Mouse (Mus musculus) G1E-ER4 (cell line): ENCODE measurements around the gene Lgals1. TPM values are rescaled to one million over a fixed set of nuclear protein-coding genes. Genes with fewer than 3 reads are reported as not detected.

Source experiments
- GATA1 ChIP-seq: IDR thresholded peaks from one replicate; pipeline ENCODE4 v1.8.0; 2012; ENCODE audit warnings: low read length, inconsistent platforms
- polyA plus RNA-seq: library from polyadenylated mRNA; stranded (reverse); fragments of >175 nt; gene quantifications from 2 replicates; pipeline ENCODE4 v1.2.3, GENCODE M21; 2012

The Lgals1 gene
- polyA plus RNA-seq, 1 experiment: 423 TPM

- no peak for TF ChIP-seq GATA1
These were observed 22.4 kb downstream of the Lgals1 start for GRCm38 (mm10) chr15:78948883-78949282.

GRCm38 (mm10) chr15:78955663-78956062 is 29.1 kb downstream of the Lgals1 start:
- TF ChIP-seq GATA1: no peak

- no peak for TF ChIP-seq GATA1
These were observed 29.8 kb downstream of the Lgals1 start for GRCm38 (mm10) chr15:78956351-78956750.

GRCm38 (mm10) chr15:78957021-78957420 is 30.5 kb downstream of the Lgals1 start:
- no peak for TF ChIP-seq GATA1

GRCm38 (mm10) chr15:78959537-78959936 is 33.0 kb downstream of the Lgals1 start:
- no peak for TF ChIP-seq GATA1

- no peak for TF ChIP-seq GATA1
These were observed 33.6 kb downstream of the Lgals1 start for GRCm38 (mm10) chr15:78960088-78960487.

GRCm38 (mm10) chr15:78962885-78963284 is 36.4 kb downstream of the Lgals1 start:
- no peak for TF ChIP-seq GATA1

GRCm38 (mm10) chr15:78971626-78972025 is 45.1 kb downstream of the Lgals1 start:
- TF ChIP-seq GATA1: no peak

- no peak for TF ChIP-seq GATA1
These were observed 47.4 kb downstream of the Lgals1 start for GRCm38 (mm10) chr15:78973950-78974349.

- no peak for TF ChIP-seq GATA1
These were observed 51.2 kb downstream of the Lgals1 start for GRCm38 (mm10) chr15:78977676-78978159.

- no peak for TF ChIP-seq GATA1
These were observed 52.4 kb downstream of the Lgals1 start for GRCm38 (mm10) chr15:78978875-78979274.

Other genes starting within 250 kb of the Lgals1 start
- not detected in 2 replicates for gene Elfn2, start 208.0 kb upstream of the Lgals1 start, polyA plus RNA-seq
- gene Mfng, start 153.2 kb upstream of the Lgals1 start, polyA plus RNA-seq: not detected in 2 replicates
- not detected in 2 replicates for gene Card10, start 123.7 kb upstream of the Lgals1 start, polyA plus RNA-seq
- not detected in 2 replicates for gene Cdc42ep1, start 84.1 kb upstream of the Lgals1 start, polyA plus RNA-seq
- gene Lgals2, start 71.2 kb upstream of the Lgals1 start, polyA plus RNA-seq: not detected in 2 replicates
- gene Gga1, start 49.5 kb upstream of the Lgals1 start, polyA plus RNA-seq: 154 and 180 TPM in 2 replicates
- 3.7 and 4.4 TPM in 2 replicates for gene Gm49510, start 27.1 kb upstream of the Lgals1 start, polyA plus RNA-seq
- 958 and 1,179 TPM in 2 replicates for gene Sh3bp1, start 27.0 kb upstream of the Lgals1 start, polyA plus RNA-seq
- gene Pdxp, start 12.8 kb upstream of the Lgals1 start, polyA plus RNA-seq: 35.3 and 39.3 TPM in 2 replicates
- gene Nol12, start 8.2 kb downstream of the Lgals1 start, polyA plus RNA-seq: 24.3 and 26.2 TPM in 2 replicates
- gene Triobp, start 21.0 kb downstream of the Lgals1 start, polyA plus RNA-seq: 47.1 and 59.9 TPM in 2 replicates
- not detected in 2 replicates for gene H1f0, start 101.7 kb downstream of the Lgals1 start, polyA plus RNA-seq
- gene Galr3, start 115.2 kb downstream of the Lgals1 start, polyA plus RNA-seq: not detected in 2 replicates
- 37.5 and 64.4 TPM in 2 replicates for gene Ankrd54, start 136.2 kb downstream of the Lgals1 start, polyA plus RNA-seq
- gene Eif3l, start 148.5 kb downstream of the Lgals1 start, polyA plus RNA-seq: 14.6 and 36.2 TPM in 2 replicates
- gene Micall1, start 182.2 kb downstream of the Lgals1 start, polyA plus RNA-seq: 25.5 and 25.7 TPM in 2 replicates
- 327 and 357 TPM in 2 replicates for gene Polr2f, start 214.3 kb downstream of the Lgals1 start, polyA plus RNA-seq
- 0.24 TPM in 1 of 2 replicates, not detected in the other for gene 1700088E04Rik, start 214.5 kb downstream of the Lgals1 start, polyA plus RNA-seq
- gene Sox10, start 238.5 kb downstream of the Lgals1 start, polyA plus RNA-seq: not detected in 2 replicates